Mouse (Mus musculus) limb, embryonic 15.5 days (tissue): ENCODE results near the gene Ptprr. TPM values are rescaled to one million over a fixed set of nuclear protein-coding genes. Genes with fewer than 3 reads are reported as not detected.

Experiments
- ATAC-seq: fragments of 200-750 bp; cut with Nextera tagmentation; 2 replicates; pipeline ENCODE4 v1.8.0; 2017; ENCODE audit warnings: low read depth, moderate TSS enrichment; ENCODE audit not compliant: insufficient number of reproducible peaks, low FRiP score, low TSS enrichment
- H3K27ac ChIP-seq: fragments of 300-500 bp; sonication (generic); 2 replicates; pipeline ENCODE4 v1.5.1; 2015; ENCODE audit warnings: moderate library complexity, mild to moderate bottlenecking, inconsistent platforms
- H3K27me3 ChIP-seq: fragments of 300-500 bp; sonication (generic); 2 replicates; pipeline ENCODE4 v1.6.1; 2015; ENCODE audit warnings: inconsistent platforms
- H3K36me3 ChIP-seq: fragments of 300-500 bp; sonication (generic); 2 replicates; pipeline ENCODE4 v1.6.1; 2015; ENCODE audit warnings: inconsistent platforms
- H3K4me1 ChIP-seq: fragments of 300-500 bp; sonication (generic); 2 replicates; pipeline ENCODE4 v1.6.1; 2015; ENCODE audit warnings: inconsistent platforms
- H3K4me2 ChIP-seq: fragments of 300-500 bp; sonication (generic); 2 replicates; pipeline ENCODE4 v1.6.1; 2015; ENCODE audit warnings: mild to moderate bottlenecking, inconsistent platforms
- H3K4me3 ChIP-seq: fragments of 300-500 bp; sonication (generic); 2 replicates; pipeline ENCODE4 v1.5.1; 2015; ENCODE audit warnings: mild to moderate bottlenecking, inconsistent platforms
- H3K9ac ChIP-seq: fragments of 300-500 bp; sonication (generic); 2 replicates; pipeline ENCODE4 v1.6.1; 2015; ENCODE audit warnings: inconsistent platforms
- H3K9me3 ChIP-seq: fragments of 300-500 bp; sonication (generic); 2 replicates; pipeline ENCODE4 v1.6.1; 2016; ENCODE audit warnings: inconsistent platforms
- WGBS: fragments of 180-500 bp; shearing (Covaris S2); methylation state at CpG from one replicate; pipeline ENCODE4 v1.1.7; 2015; 5-methylcytosine and 5-hydroxymethylcytosine counted together
- polyA plus RNA-seq: library from polyadenylated mRNA; unstranded; fragments of >200 nt; fragmentation: Nextera tagmentation; extraction: Ambion mirVana; gene quantifications from 2 replicates; pipeline ENCODE4 v1.2.1, GENCODE M21; 2015

Gene Ptprr
- polyA plus RNA-seq, 1 experiment from 2014 or later: 0.47 TPM

DNA sequence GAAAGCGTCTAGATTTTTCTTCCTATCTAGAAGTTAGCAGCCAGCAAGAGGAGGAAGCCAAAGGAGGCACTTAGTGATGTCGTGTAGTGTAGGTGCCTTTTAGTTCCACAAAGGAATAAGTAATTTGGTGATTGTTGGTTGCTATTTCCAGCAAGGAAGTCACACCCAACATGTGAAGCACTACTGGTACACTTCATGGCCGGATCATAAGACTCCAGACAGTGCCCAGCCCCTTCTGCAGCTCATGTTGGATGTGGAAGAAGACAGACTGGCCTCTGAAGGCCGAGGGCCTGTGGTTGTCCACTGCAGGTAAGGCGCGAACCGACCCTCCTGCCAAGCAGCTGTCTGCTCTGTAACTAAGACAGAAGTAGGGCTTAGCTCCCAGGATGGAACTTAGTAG, 234.7 kb downstream of the Ptprr start:
- no peaks in the 10 kb centered on the region for H3K4me1 ChIP-seq
- 88% methylated on average over 7 of the region's 7 CpGs for whole genome bisulfite sequencing
- H3K27me3 ChIP-seq: no peaks in the 10 kb centered on the region
- H3K36me3 ChIP-seq: no peaks in the 10 kb centered on the region
- H3K9ac ChIP-seq: no peak overlapping the region
- H3K4me3 ChIP-seq: no peak overlapping the region
- no peaks in the 10 kb centered on the region for H3K9me3 ChIP-seq
- no peak for ATAC-seq
- no peak overlapping the region for H3K4me2 ChIP-seq
- H3K27ac ChIP-seq: no peak overlapping the region

- H3K27ac ChIP-seq: no peak overlapping the region
- WGBS: 45% methylated on average over 6 of the region's 6 CpGs
Observed at GRCm38 (mm10) chr10:116253972-116254371, 236.0 kb downstream of the Ptprr start.

DNA sequence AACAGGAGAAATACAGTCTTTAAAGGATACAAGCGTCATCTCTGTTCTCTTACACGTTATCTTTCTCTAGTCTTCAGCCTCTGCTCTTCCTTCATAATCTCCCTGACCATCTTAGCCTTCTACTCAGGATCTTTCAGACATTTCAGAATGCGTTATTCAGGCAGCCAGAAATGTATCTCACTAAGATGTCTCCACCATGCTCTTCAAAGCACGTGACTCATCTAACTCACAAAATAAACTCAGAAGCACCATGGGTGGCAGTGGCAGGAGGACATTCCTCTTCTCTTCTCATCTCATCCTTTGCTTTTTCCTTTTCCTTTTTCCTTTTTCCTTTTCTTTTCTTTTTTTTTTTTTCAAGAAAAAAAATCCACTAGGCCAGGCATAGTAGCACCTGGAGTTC, 241.3 kb downstream of the Ptprr start:
- Histone ChIP-seq H3K27me3 (no peaks in the 10 kb centered on the region), H3K4me2 (no peak overlapping the region), H3K36me3 (no peaks in the 10 kb centered on the region), H3K4me1 (peaks cover 11% of the 10 kb centered on the region), H3K4me3 (no peak overlapping the region), H3K27ac (no peak overlapping the region), H3K9ac (no peak overlapping the region), H3K9me3 (no peaks in the 10 kb centered on the region)
- no peak for ATAC-seq
- 74% methylated on average over 4 of the region's 4 CpGs for WGBS

More at GRCm38 (mm10) chr10:116253972-116254371, 236.0 kb downstream of the Ptprr start:
- no peak for ATAC-seq
- Histone ChIP-seq H3K9me3 (no peaks in the 10 kb centered on the region), H3K4me3 (no peak overlapping the region), H3K4me1 (no peaks in the 10 kb centered on the region), H3K27me3 (no peaks in the 10 kb centered on the region), H3K4me2 (no peak overlapping the region), H3K9ac (no peak overlapping the region), H3K36me3 (no peaks in the 10 kb centered on the region)

- peak overlapping the region; percentile 59; the same call in 1 of the 2 replicates for H3K27ac ChIP-seq
- no peaks in the 10 kb centered on the region for H3K9me3 ChIP-seq
- no peak overlapping the region for H3K4me2 ChIP-seq
- no peaks in the 10 kb centered on the region for H3K36me3 ChIP-seq
- peaks cover 11% of the 10 kb centered on the region for H3K4me1 ChIP-seq
- H3K27me3 ChIP-seq: no peaks in the 10 kb centered on the region
- no peak for ATAC-seq
- no peak overlapping the region for H3K9ac ChIP-seq
- H3K4me3 ChIP-seq: no peak overlapping the region
- WGBS: 57% methylated on average over 13 of the region's 13 CpGs
Observed at GRCm38 (mm10) chr10:116260658-116261433, 242.8 kb downstream of the Ptprr start.

DNA sequence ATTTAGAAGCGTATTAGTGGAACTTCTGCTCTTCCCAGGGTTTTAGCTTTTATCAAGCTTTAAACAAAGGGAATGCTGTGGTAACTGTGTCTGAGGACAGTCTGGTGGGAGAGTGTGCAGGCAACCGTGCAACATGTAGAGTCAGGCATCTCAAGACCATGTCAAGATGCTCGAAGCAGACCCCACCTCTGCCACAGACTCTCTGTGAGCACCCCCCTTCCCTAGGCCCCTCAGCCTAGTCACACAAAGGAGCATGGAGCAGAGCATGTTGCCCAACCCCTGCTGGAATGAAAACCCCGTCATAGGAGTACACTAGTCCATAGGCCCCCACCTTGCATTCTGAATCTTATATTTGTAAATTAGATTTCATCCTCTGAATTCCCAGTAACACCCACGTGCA, 243.5 kb downstream of the Ptprr start:
- Histone ChIP-seq H3K27me3 (no peaks in the 10 kb centered on the region), H3K36me3 (no peaks in the 10 kb centered on the region), H3K9ac (no peak overlapping the region), H3K4me3 (no peak overlapping the region), H3K4me2 (no peak overlapping the region), H3K27ac (peak overlapping the region; percentile 27; the same call in 1 of the 2 replicates), H3K4me1 (peaks cover 11% of the 10 kb centered on the region), H3K9me3 (no peaks in the 10 kb centered on the region)
- 53% methylated on average over 5 of the region's 5 CpGs for WGBS
- no peak for ATAC-seq

GRCm38 (mm10) chr10:116264521-116264920, 246.5 kb downstream of the Ptprr start:
- ATAC-seq: no peak
- H3K4me3 ChIP-seq: no peak overlapping the region
- peaks cover 11% of the 10 kb centered on the region for H3K4me1 ChIP-seq
- H3K36me3 ChIP-seq: no peaks in the 10 kb centered on the region
- no peaks in the 10 kb centered on the region for H3K27me3 ChIP-seq
- WGBS: 77% methylated on average over 11 of the region's 11 CpGs
- H3K9me3 ChIP-seq: no peaks in the 10 kb centered on the region
- no peak overlapping the region for H3K4me2 ChIP-seq
- H3K27ac ChIP-seq: no peak overlapping the region
- H3K9ac ChIP-seq: no peak overlapping the region

- no peak overlapping the region for H3K4me2 ChIP-seq
- WGBS: 71% methylated on average over 15 of the region's 15 CpGs
- ATAC-seq: no peak
- H3K4me3 ChIP-seq: no peak overlapping the region
- H3K27me3 ChIP-seq: no peaks in the 10 kb centered on the region
- no peaks in the 10 kb centered on the region for H3K36me3 ChIP-seq
- H3K9ac ChIP-seq: no peak overlapping the region
- H3K4me1 ChIP-seq: no peaks in the 10 kb centered on the region
- H3K9me3 ChIP-seq: no peaks in the 10 kb centered on the region
- H3K27ac ChIP-seq: no peak overlapping the region
Observed at GRCm38 (mm10) chr10:116266561-116267433, 248.8 kb downstream of the Ptprr start.

DNA sequence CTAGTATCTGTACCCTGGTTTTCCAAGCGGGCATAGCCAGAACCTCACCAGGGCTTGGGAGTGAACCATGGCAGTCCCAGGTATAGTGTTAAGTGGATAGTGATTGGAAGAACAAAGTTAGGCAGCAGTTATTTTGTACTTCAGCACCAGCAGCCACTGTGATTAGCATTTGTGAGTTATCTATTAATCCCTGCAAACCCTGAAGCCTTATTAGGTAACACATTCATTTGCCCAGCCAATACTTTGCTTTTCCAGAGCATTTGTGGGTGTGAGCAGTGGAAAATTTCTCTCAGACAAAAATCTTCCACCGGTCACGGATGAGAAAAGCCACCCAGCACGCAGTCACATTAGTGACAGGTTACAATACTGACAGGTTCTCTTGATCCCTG, 249.4 kb downstream of the Ptprr start:
- WGBS: 70% methylated on average over 4 of the region's 4 CpGs
- Histone ChIP-seq H3K27ac (no peak overlapping the region), H3K36me3 (no peaks in the 10 kb centered on the region), H3K9me3 (no peaks in the 10 kb centered on the region), H3K9ac (no peak overlapping the region), H3K4me3 (no peak overlapping the region), H3K4me1 (no peaks in the 10 kb centered on the region), H3K27me3 (no peaks in the 10 kb centered on the region), H3K4me2 (no peak overlapping the region)
- ATAC-seq: no peak

GRCm38 (mm10) chr10:116268343-116268742, 250.3 kb downstream of the Ptprr start:
- Histone ChIP-seq H3K27ac (no peak overlapping the region), H3K36me3 (no peaks in the 10 kb centered on the region), H3K9me3 (no peaks in the 10 kb centered on the region), H3K4me2 (no peak overlapping the region), H3K4me3 (no peak overlapping the region), H3K9ac (no peak overlapping the region), H3K27me3 (no peaks in the 10 kb centered on the region), H3K4me1 (no peaks in the 10 kb centered on the region)
- ATAC-seq: no peak
- WGBS: 78% methylated on average over 4 of the region's 4 CpGs

DNA sequence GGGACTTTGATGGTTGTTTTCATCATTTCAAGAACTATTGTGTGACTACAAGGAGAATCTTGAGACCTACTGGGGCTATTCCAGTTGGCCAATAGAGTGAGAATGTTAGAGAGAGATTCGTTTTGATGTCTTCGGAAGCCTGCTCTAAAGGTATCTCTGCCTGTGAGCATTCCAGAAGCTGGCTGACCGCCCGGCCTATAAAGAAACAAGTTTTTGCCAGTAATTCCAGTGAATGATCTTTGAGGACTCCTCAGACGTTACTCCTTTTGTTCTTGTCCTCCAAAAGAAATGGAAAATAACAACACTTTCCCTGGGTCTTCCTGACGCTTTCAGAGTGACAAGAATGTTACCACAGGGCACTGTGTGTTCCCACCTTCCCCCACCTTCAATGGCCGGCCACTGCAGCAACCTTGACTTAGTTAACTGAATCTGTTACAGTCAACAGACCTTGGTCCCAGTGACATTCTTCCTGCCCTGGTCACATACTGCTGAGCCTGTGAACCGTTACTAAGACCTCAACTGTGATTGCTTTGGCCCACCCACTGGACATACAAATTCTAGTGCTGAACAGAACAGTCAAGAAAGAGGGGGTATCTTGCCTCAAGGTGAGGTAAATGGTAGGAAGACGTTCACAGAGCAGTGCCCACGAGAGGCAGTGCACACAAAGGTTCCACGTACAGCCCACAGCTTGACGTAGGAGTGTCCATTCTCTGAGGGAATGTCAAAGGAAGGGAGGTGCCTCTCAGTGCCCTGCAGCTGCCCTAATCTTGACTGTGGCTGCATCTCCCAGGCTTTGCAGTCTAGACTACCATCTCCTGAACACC, 252.8 kb downstream of the Ptprr start:
- Histone ChIP-seq H3K4me3 (no peak overlapping the region), H3K36me3 (no peaks in the 10 kb centered on the region), H3K9me3 (no peaks in the 10 kb centered on the region), H3K27me3 (no peaks in the 10 kb centered on the region), H3K9ac (no peak overlapping the region), H3K4me2 (no peak overlapping the region), H3K4me1 (no peaks in the 10 kb centered on the region), H3K27ac (no peak overlapping the region)
- WGBS: 75% methylated on average over 12 of the region's 12 CpGs
- no peak for ATAC-seq

DNA sequence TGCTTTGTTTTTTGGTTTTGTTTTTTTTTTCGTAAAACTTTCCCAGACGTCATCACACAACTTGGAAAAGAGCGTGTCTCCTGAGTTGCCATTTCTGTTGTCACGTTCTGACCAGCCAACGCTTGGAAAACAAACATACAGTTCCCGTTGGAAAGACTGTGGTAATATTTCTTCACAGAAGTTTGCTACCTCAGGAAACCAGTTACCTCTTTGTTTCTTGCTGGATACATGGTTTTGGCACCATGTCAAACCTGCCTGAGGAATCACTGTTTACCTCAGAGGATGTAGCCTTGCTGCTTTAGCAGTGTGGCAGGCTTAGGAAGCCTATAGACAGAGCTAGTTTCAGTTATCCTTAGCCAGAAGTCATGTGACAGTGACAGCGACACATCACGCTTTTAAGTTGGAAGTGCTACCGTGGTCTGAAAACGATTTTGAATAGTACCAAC, 253.5 kb downstream of the Ptprr start:
- WGBS: 82% methylated on average over 10 of the region's 10 CpGs
- Histone ChIP-seq H3K27me3 (no peaks in the 10 kb centered on the region), H3K4me1 (no peaks in the 10 kb centered on the region), H3K4me2 (no peak overlapping the region), H3K4me3 (no peak overlapping the region), H3K9ac (no peak overlapping the region), H3K27ac (no peak overlapping the region), H3K36me3 (no peaks in the 10 kb centered on the region), H3K9me3 (no peaks in the 10 kb centered on the region)
- no peak for ATAC-seq
